Mouse (Mus musculus) CH12.LX (cell line): ENCODE measurements around the gene Tnfrsf4. TPM values are rescaled to one million over a fixed set of nuclear protein-coding genes. Genes with fewer than 3 reads are reported as not detected.

Source experiments
- DNase-seq: peaks from one replicate; pipeline ENCODE4 v3.0.0-alpha.2; 2013; ENCODE audit errors: extremely low read depth
- H3K27ac ChIP-seq: 2 replicates; pipeline ENCODE4 v1.5.1; 2012; ENCODE audit warnings: low read depth, mild to moderate bottlenecking, control low read depth, moderate library complexity; ENCODE audit not compliant: insufficient read depth
- H3K27me3 ChIP-seq: replicated peaks from 2 replicates; pipeline ENCODE3; 2012; ENCODE audit warnings: inconsistent platforms
- H3K36me3 ChIP-seq, 2 experiments: replicated peaks in 1 of 2; 2 replicates each; pipeline versions ENCODE3 to v1.6.1; 2012; ENCODE audit warnings: inconsistent platforms in 1 of 2, low read length in 1 of 2, mild to moderate bottlenecking in 1 of 2, mixed read lengths in 1 of 2, moderate library complexity in 1 of 2; ENCODE audit not compliant: control insufficient read depth in 1 of 2, insufficient read depth in 1 of 2
- H3K4me1 ChIP-seq, 2 experiments: 2 replicates each; pipeline ENCODE4 v1.6.1; 2012; ENCODE audit warnings: inconsistent platforms in 1 of 2, moderate library complexity in 1 of 2; ENCODE audit not compliant: insufficient read depth in 2 of 2, control insufficient read depth in 1 of 2
- H3K4me2 ChIP-seq: 2 replicates; pipeline ENCODE4 v1.6.1; 2012; ENCODE audit warnings: low read depth, mild to moderate bottlenecking, control low read depth; ENCODE audit not compliant: poor library complexity, insufficient read depth, severe bottlenecking
- H3K4me3 ChIP-seq, 3 experiments: fragments of 150-350 bp in 1 of 3; sonication (generic) in 1 of 3; replicated peaks in 1 of 3; 2 replicates each; pipeline versions ENCODE3 to v1.5.1; 2011 to 2012; ENCODE audit warnings: low read depth in 2 of 3, low read length in 2 of 3, mild to moderate bottlenecking in 2 of 3, moderate library complexity in 2 of 3, control low read depth in 1 of 3, improper control_type of control experiment in 1 of 3, inconsistent platforms in 1 of 3, mixed read lengths in 1 of 3; ENCODE audit not compliant: poor library complexity in 1 of 3
- H3K79me2 ChIP-seq: replicated peaks from 2 replicates; pipeline ENCODE4 v1.6.1; 2012; ENCODE audit warnings: mild to moderate bottlenecking, moderate library complexity; ENCODE audit not compliant: control insufficient read depth, poor library complexity, insufficient read depth, severe bottlenecking; ENCODE audit errors: extremely low read depth
- H3K9ac ChIP-seq: 2 replicates; pipeline ENCODE4 v1.6.1; 2012; ENCODE audit warnings: low read depth, mild to moderate bottlenecking, control low read depth, moderate library complexity; ENCODE audit not compliant: insufficient read depth
- H3K9me3 ChIP-seq: replicated peaks from 2 replicates; pipeline ENCODE3; 2012; ENCODE audit warnings: low read length, inconsistent platforms, mixed read lengths
- CHD2 ChIP-seq: IDR thresholded peaks from 2 replicates; pipeline ENCODE4 v1.6.1; 2011; ENCODE audit warnings: low read length, improper control_type of control experiment
- CTCF ChIP-seq, 2 experiments: IDR thresholded peaks in 1 of 2; conservative IDR thresholded peaks in 1 of 2; 2 replicates each; pipeline ENCODE4 v1.5.1; 2011 to 2012; ENCODE audit warnings: low read depth in 2 of 2, low read length in 2 of 2, improper control_type of control experiment in 1 of 2, inconsistent platforms in 1 of 2, mild to moderate bottlenecking in 1 of 2, moderate library complexity in 1 of 2
- ELF1 ChIP-seq: IDR thresholded peaks from 2 replicates; pipeline ENCODE4 v1.6.1; 2014; ENCODE audit warnings: low read depth, mild to moderate bottlenecking, inconsistent platforms, low read length, improper control_type of control experiment
- EP300 ChIP-seq: IDR thresholded peaks from 2 replicates; pipeline ENCODE4 v1.6.1; 2011; ENCODE audit warnings: low read length, improper control_type of control experiment
- ETS1 ChIP-seq: conservative IDR thresholded peaks from 2 replicates; pipeline ENCODE4 v1.6.1; 2012; ENCODE audit warnings: low read depth, mild to moderate bottlenecking, inconsistent platforms, low read length, improper control_type of control experiment, moderate library complexity
- HCFC1 ChIP-seq: IDR thresholded peaks from 2 replicates; pipeline ENCODE4 v1.6.1; 2012; ENCODE audit warnings: low read depth, mild to moderate bottlenecking, inconsistent platforms, low read length, improper control_type of control experiment
- JUN ChIP-seq: IDR thresholded peaks from 2 replicates; pipeline ENCODE4 v1.6.1; 2011; ENCODE audit warnings: low read depth, mild to moderate bottlenecking, low read length, improper control_type of control experiment, moderate library complexity; ENCODE audit not compliant: insufficient read depth
- KAT2A ChIP-seq: IDR thresholded peaks from 2 replicates; pipeline ENCODE4 v1.6.1; 2012; ENCODE audit warnings: low read length, improper control_type of control experiment, inconsistent platforms; ENCODE audit not compliant: insufficient replicate concordance
- MAFK ChIP-seq: IDR thresholded peaks from 2 replicates; pipeline ENCODE4 v1.6.1; 2011; ENCODE audit warnings: low read length, improper control_type of control experiment; ENCODE audit not compliant: insufficient replicate concordance
- MAX ChIP-seq: IDR thresholded peaks from 2 replicates; pipeline ENCODE4 v1.6.1; 2011; ENCODE audit warnings: low read length, improper control_type of control experiment
- MAZ ChIP-seq: IDR thresholded peaks from 2 replicates; pipeline ENCODE4 v1.6.1; 2012; ENCODE audit warnings: low read depth, mild to moderate bottlenecking, inconsistent platforms, low read length, improper control_type of control experiment, moderate library complexity
- MEF2A ChIP-seq: IDR thresholded peaks from 2 replicates; pipeline ENCODE4 v1.6.1; 2014; ENCODE audit warnings: low read depth, mild to moderate bottlenecking, inconsistent platforms, low read length, improper control_type of control experiment, borderline replicate concordance
- MXI1 ChIP-seq: IDR thresholded peaks from 2 replicates; pipeline ENCODE4 v1.6.1; 2011; ENCODE audit warnings: mild to moderate bottlenecking, low read depth, low read length, improper control_type of control experiment
- MYC ChIP-seq: IDR thresholded peaks from 2 replicates; pipeline ENCODE4 v1.6.1; 2011; ENCODE audit warnings: low read depth, mild to moderate bottlenecking, improper control_type of control experiment, low read length
- POLR2A ChIP-seq: IDR thresholded peaks from 2 replicates; pipeline ENCODE4 v1.6.1; 2011; ENCODE audit warnings: low read depth, mild to moderate bottlenecking, improper control_type of control experiment, low read length
- RCOR1 ChIP-seq: conservative IDR thresholded peaks from 2 replicates; pipeline ENCODE4 v1.6.1; 2012; ENCODE audit warnings: low read depth, mild to moderate bottlenecking, inconsistent platforms, low read length, improper control_type of control experiment
- SMC3 ChIP-seq: IDR thresholded peaks from 2 replicates; pipeline ENCODE4 v1.6.1; 2011; ENCODE audit warnings: low read depth, low read length, improper control_type of control experiment
- TBP ChIP-seq: conservative IDR thresholded peaks from 2 replicates; pipeline ENCODE4 v1.6.1; 2011; ENCODE audit warnings: low read depth, low read length, improper control_type of control experiment
- TCF12 ChIP-seq: IDR thresholded peaks from 2 replicates; pipeline ENCODE4 v1.6.1; 2014; ENCODE audit warnings: low read depth, mild to moderate bottlenecking, inconsistent platforms, low read length, improper control_type of control experiment
- USF1 ChIP-seq: IDR thresholded peaks from 2 replicates; pipeline ENCODE4 v1.6.1; 2014; ENCODE audit warnings: low read depth, mild to moderate bottlenecking, inconsistent platforms, low read length, improper control_type of control experiment
- USF2 ChIP-seq: conservative IDR thresholded peaks from 2 replicates; pipeline ENCODE4 v1.6.1; 2011; ENCODE audit warnings: low read depth, low read length, improper control_type of control experiment
- ZKSCAN1 ChIP-seq: IDR thresholded peaks from 2 replicates; pipeline ENCODE4 v1.6.1; 2012; ENCODE audit warnings: low read depth, inconsistent platforms, low read length, improper control_type of control experiment, borderline replicate concordance
- ZNF384 ChIP-seq: IDR thresholded peaks from 2 replicates; pipeline ENCODE4 v1.6.1; 2012; ENCODE audit warnings: low read depth, low read length, improper control_type of control experiment, inconsistent platforms
- dilution Hi-C: fragments of 300-500 bp; cut with MboI; formaldehyde crosslinking; loops from 2 replicates; pipeline ENCODE4 v1.14.3; 2020; ENCODE audit warnings: low sequenced_read_pairs; ENCODE audit not compliant: extremely low pct_unique_long_range_greater_than_20kb, extremely low pct_ligation_motif_present
- in situ Hi-C: fragments of 300-500 bp; cut with MboI; formaldehyde crosslinking; loops from 3 replicates; pipeline ENCODE4 v1.14.3; 2019; ENCODE audit warnings: low sequenced_read_pairs, low pct_ligation_motif_present, low pct_unique_long_range_greater_than_20kb, mixed read lengths
- polyA plus RNA-seq: library from polyadenylated mRNA; unstranded; fragments of >175 nt; gene quantifications from 2 replicates; pipeline ENCODE4 v1.2.1, GENCODE M21; 2012; ENCODE audit warnings: low read depth; ENCODE audit not compliant: insufficient read length
- total RNA-seq, 2 experiments: library from RNA; depleted of rRNA; stranded (reverse); fragments of 300-350 nt in 1 of 2; fragments of >200 nt in 1 of 2; gene quantifications; 2 replicates each; pipeline ENCODE4 v1.2.3; 2012 to 2014

The Tnfrsf4 gene
- total and polyA plus RNA-seq, 3 experiments: 28.2 to 86.1 (median 81.1) TPM

GRCm38 (mm10) chr4:156008369-156008768 is 5.3 kb upstream of the Tnfrsf4 start (continued):
- 0 out of 2 replicates have a peak, but pooled peaks have one; percentile 15 for TF ChIP-seq KAT2A
- TF ChIP-seq RCOR1: peak; percentile 96
- TF ChIP-seq MEF2A: peak; percentile 79
- TF ChIP-seq TCF12: peak; percentile 70; the same call in 1 of the 2 replicates
- TF ChIP-seq JUN: peak; percentile 97
- TF ChIP-seq, all 38 proteins: peak for 17

GRCm38 (mm10) chr4:156014436-156014835 is 793 bp downstream of the Tnfrsf4 start:
- Histone ChIP-seq H3K27me3 (no peaks in the 10 kb centered on the region), H3K9ac (no peak overlapping the region), H3K79me2 (no peaks in the 10 kb centered on the region), H3K4me1 (peaks cover 10 to 47% of the 10 kb centered on the region in 2 experiments; a peak in 3 of 4 replicates), H3K4me2 (no peak overlapping the region), H3K4me3 (peak overlapping the region in 2 of 3 experiments; percentile 38 to 44), H3K27ac (no peak overlapping the region), H3K9me3 (no peaks in the 10 kb centered on the region), H3K36me3 (peaks cover 54 to 77% of the 10 kb centered on the region in 2 experiments)
- no peak for DNase-seq
- in situ Hi-C loops: no loop called here
- TF ChIP-seq POLR2A: no peak
- no peak for TF ChIP-seq ZKSCAN1
- TF ChIP-seq USF2: no peak
- TF ChIP-seq USF1: no peak
- TF ChIP-seq MYC: no peak
- no peak for TF ChIP-seq MAZ
- TF ChIP-seq ZNF384: no peak
- no peak for TF ChIP-seq TBP
- no peak for TF ChIP-seq HCFC1
- no peak for TF ChIP-seq SMC3
- TF ChIP-seq MXI1: no peak
- no peak for TF ChIP-seq ELF1
- dilution Hi-C loops: no loop called here

- dilution Hi-C loops: no loop called here
- in situ Hi-C loops: no loop called here
- no peak overlapping the region for H3K4me3 ChIP-seq
- no peak overlapping the region for H3K9ac ChIP-seq
- TF ChIP-seq ETS1 (no peak), CHD2 (no peak), CTCF (conservative IDR thresholded peaks at IDR 0.05 in 1 of 2, IDR thresholded peaks at IDR 0.05 in 1 of 2; ENCODE audit: low read depth in 2 of 2, low read length in 2 of 2) (no peak), TBP (no peak), MAZ (no peak), HCFC1 (no peak), TCF12 (no peak), USF2 (no peak), MAFK (no peak), EP300 (no peak), MAX (no peak)
- DNase-seq: no peak
- H3K36me3 ChIP-seq: peaks cover 18 to 38% of the 10 kb centered on the region in 2 experiments
- H3K79me2 ChIP-seq: no peaks in the 10 kb centered on the region
- H3K4me1 ChIP-seq: peaks cover 10 to 50% of the 10 kb centered on the region in 2 experiments
- no peak overlapping the region for H3K27ac ChIP-seq
- no peak overlapping the region for H3K4me2 ChIP-seq
- no peaks in the 10 kb centered on the region for H3K9me3 ChIP-seq
- no peaks in the 10 kb centered on the region for H3K27me3 ChIP-seq
Measured at GRCm38 (mm10) chr4:156019771-156020170, 6.1 kb downstream of the Tnfrsf4 start.
